Mouse (Mus musculus) spleen, adult 18-20 months (tissue): ENCODE data around the gene Vars.
"Not testable (repeated sequence)": the region's sequence is repeated elsewhere in the genome, so short reads cannot be mapped to it uniquely, and the experiment has no call there.

Source experiments
- DNase-seq, 2 experiments: peaks; one replicate each; pipeline ENCODE4 v3.0.0; 2022; ENCODE audit warnings: mixed read lengths in 2 of 2

Vars gene

DNA sequence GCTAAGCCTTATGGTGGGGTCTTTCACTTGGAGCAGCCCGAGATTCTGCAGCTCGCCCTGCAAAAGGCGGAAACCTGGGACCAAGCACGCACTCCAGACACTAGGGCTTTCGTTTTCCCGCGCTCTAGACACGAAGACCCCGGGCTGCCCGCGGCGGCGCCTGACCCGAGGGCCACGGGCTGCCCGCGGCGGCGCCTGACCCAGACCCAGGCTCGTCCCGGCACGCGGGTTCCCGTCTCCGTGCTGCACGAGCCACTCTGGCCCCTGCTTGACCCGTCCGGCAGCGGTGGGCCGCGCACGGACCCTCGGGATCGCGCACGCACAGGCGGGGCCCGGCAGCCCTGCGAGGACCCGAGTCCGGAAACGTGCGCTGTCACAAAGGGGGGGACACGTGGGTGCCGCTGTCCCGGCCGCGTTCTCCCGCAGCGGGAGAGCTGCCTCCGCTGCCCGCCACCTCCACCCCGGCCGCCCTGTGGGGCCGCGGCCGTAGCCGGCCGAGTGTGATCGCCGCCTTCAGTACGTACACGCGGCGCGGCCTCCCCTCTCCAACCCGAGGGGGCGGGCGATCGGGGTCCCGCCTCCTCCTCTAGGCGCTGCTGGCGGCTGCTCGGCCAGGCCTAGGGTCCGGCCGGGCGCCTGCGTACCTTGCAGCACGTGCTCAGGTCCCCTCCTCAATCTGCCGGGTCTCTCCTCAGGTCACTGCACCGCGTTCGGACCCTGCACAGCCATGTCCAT, at the start of gene Vars:
Gene Vars (plus strand): TSS at position 271 of the 735 bp plus-strand sequence.
- peak; percentile 77 to 80 for DNase-seq

DNA sequence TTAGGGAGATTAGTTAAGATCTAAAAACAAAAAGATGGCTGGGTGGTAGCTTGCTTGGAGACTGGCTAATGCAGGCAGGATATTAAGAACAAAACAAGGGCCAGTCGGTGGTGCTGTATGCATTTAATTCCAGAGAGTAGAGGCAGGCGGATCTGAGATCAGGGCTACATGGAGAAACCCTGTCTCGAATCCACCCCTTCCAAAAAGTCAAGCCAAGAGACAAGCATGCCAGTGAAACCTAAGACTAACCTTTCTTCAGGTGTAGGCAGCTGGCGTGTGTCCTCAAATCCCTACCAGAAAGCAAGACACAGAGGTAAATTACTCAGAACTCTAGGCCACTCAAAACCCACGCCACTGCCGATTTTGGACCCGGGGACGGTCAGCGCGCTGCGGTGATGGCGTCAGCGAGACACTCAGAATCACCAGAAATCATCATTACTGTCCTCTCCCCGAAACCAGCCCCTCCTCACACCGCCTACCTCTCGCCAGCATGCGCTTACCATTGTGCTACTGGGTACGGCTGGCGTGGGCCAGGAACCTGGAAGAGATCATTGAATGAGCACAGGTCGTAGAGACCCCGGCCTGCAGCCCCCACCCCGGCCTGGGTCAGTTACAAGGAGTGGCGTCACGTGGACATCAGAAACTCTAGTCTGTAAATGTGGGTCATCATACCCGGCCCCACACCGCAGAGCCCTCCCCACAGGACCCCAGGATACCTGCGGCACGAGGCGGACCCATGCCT, 49.0 kb upstream of the Vars start:
- no peak for DNase-seq

- DNase-seq: peak; percentile 63 to 82
Observed at GRCm38 (mm10) chr17:34952378-34953040, 48.3 kb upstream of the Vars start.

DNA sequence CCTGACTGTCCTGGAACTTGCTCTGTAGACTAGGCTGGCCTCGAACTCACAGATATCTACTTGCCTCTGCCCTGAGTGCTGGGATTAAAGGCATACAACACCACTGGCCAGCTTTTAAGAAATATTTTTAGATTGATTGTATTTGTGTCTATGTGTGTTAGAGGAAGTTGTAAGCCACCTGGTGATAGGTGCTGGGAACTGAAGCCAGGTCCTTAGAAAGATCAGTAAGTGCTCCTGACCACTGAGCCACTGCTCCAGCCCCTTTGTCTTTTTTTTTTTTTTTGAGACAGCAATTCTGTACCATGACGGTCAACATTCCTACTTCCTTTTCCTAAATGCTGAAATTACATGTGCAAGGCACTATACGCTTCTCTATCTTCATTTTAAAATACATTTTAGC, 47.5 kb upstream of the Vars start:
- DNase-seq: no peak

GRCm38 (mm10) chr17:34953904-34954303, 46.9 kb upstream of the Vars start:
- no peak for DNase-seq

DNA sequence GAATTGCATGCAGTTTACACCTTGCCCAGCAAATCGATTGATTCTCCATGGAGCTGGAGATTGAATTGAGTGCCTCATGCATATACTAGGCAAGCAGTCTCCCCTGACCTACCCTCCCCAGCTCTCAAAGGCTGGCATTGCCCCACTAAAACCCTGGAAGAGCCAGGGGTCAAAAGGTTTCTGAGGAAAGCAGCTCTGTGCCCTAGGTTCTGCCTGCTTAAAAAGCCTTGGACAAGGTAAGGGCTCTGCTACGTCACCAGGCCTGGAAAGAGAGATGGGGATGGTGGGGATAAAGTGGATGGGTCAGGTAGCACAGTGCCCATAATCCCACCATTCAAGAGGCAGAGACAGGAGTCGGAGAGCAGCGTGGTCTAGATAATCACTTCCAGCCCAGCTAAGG, 46.0 kb upstream of the Vars start:
- no peak for DNase-seq

DNA sequence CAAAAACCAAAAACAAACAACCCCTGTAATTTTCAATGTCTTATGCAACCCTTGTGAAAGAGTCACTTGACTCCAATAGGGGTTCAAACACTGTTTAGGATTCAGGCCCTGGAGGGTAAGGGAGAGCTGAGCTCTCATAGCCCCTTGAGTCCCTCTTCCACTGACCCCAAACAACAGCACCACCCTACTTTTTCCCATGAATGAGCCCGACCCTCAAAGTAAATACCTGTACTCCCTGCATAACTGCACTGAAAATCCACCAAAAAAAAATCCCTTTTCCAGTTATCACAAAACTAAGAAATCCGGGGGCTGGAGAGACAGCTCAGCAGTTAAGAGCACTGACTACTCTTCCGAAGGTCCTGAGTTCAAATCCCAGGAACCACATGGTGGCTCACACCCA, 44.9 kb upstream of the Vars start:
- DNase-seq: no peak

GRCm38 (mm10) chr17:34956340-34956739, 44.4 kb upstream of the Vars start:
- no peak for DNase-seq

- not testable (repeated sequence) for DNase-seq
Observed at GRCm38 (mm10) chr17:34957291-34957690, 43.5 kb upstream of the Vars start.

GRCm38 (mm10) chr17:34957966-34958365, 42.8 kb upstream of the Vars start:
- not testable (repeated sequence) for DNase-seq

GRCm38 (mm10) chr17:34958734-34959129, 42.1 kb upstream of the Vars start:
- DNase-seq: not testable (repeated sequence)

DNA sequence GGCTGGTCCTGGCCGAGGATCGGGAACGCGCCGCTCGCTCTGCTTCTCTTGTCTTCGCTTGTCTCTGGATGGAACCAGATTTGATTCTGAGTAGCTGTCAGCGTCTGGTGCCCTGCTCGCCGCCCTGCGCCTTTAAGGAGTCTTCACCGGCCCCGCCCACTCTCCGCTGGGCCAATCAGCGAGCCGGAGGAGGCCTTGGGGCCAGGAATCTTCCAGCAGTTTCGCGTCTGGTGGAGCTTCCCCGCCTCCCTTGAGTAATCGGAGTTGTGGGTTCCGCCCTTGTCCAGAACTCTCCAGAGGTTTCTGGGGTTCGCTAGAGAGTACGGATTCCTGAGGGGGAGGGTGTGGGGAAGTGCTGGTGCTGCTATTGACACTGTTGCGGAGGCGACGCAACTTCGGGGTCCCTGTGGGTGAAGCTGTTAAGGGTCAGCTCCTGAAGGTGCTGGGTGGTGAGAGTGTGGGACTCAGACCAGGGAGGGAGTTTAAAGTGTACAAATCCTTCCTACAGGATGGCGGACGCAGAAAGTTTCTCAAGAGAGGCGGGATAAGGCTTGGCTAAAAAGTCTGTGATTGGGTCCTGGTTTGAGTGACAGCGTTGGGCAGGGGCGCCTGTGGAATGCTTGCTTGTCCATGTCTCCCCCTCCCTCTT, 41.5 kb upstream of the Vars start, which contains the start of gene Hspa1b:
Gene Hspa1b (minus strand): TSS at position 109 of the 649 bp plus-strand sequence.
- peak; percentile 72 to 73 for DNase-seq

- no peak for DNase-seq
Observed at GRCm38 (mm10) chr17:34959881-34960515, 40.8 kb upstream of the Vars start.

DNA sequence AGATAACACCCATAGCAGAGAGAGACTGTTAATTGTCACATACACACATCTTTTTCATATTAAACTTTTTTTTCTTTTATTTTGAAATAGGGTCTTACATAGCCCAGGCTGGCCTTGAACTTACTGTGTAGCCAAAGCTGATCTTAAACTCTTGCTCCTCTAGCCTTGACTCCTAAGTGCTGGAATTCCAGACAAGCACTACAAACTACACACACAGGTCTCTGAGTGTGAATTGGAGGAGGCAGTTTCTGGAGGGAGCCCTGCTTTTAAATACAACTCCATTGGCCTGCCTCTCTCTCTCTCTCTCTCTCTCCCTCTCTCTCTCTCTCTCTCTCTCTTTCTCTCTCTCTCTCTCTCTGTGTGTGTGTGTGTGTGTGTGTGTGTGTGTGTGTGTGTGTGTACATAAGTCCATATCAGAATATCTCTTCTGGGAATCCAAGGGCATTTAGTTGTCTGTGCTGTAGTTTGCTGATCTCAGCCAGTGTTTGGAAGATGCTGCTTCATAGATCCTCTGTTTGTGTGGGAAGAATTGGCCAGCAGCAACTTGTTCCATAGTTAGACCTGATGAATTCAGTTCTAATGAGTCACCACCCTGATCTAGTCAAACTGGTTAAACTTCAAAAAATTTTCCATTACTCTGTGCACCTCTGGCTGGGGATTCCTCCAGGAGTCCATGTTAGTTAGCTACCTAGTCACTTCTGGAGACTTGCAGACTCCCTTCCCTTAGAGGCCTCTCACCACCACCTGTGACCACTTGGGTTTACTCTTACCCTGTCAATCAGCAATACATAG, 39.9 kb upstream of the Vars start:
- no peak for DNase-seq

DNA sequence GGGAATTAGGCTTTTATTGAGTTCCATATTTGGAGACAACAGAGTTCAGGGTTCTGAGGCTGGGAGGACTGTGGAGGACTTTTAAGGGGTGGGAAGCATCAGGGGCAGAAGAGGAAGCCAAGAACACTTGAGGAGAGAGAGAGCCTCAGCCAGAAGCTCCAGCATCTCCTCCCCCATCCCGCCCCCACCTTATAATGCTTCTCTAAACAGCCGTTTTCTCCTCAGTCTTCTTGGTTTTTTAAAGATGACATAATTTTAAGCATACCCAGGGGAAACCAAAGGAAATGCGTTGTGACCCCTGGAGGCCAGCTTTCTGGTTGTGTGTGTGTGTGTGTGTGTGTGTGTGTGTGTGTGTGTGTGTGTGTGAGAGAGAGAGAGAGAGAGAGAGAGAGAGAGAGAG, 38.7 kb upstream of the Vars start:
- DNase-seq: no peak

GRCm38 (mm10) chr17:34962841-34963240, 37.9 kb upstream of the Vars start:
- DNase-seq: no peak

DNA sequence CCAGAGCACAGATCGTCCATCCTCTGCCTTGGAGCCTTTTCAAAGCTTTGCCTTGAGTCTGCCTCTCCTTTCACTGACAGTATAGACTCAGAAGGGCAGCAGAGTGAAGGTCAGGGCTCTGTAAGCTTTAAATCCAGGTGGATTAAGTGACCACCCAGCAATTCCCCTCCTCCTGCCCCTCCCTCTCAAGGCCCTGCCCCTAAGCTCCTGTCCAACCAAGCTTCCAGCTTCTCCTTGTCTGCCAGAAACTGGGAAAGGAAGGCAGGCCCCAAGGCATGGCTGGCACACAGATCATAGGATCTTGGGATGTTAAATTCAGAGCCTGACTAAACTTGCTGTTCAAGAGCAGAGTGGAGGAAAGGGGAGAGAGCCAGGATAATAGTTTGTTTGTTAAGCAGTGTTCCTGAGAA, 36.1 kb upstream of the Vars start:
- DNase-seq: no peak

- no peak for DNase-seq
Observed at GRCm38 (mm10) chr17:34965627-34966026, 35.2 kb upstream of the Vars start.

DNA sequence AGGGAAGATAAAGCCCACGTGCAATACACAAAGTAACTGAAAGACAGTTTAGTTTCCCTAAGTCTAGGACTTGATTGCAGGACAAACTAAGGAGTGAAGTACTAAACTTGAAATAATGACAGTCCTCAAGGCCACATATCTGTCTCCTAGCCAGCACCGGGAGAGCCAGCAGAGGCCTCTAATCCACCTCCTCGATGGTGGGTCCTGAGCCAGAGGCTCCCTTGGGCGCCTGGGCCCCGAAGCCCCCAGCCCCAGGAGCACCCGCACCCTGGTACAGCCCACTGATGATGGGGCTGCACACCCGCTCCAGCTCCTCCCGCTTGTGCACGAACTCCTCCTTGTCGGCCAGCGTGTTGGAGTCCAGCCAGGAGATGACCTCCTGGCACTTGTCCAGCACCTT, 31.0 kb upstream of the Vars start, which contains the start of gene Gm20481:
Gene Gm20481 (plus strand): TSS at position 91 of the 400 bp plus-strand sequence.
- DNase-seq: not testable (repeated sequence)

- DNase-seq: not testable (repeated sequence)
Observed at GRCm38 (mm10) chr17:34970850-34971249, 29.9 kb upstream of the Vars start.

GRCm38 (mm10) chr17:34971694-34972068, 29.1 kb upstream of the Vars start:
- not testable (repeated sequence) for DNase-seq
